Mouse (Mus musculus) limb, embryonic 11.5 days (tissue): ENCODE data around the gene Snx3. TPM values are rescaled to one million over a fixed set of nuclear protein-coding genes. Genes with fewer than 3 reads are reported as not detected.
A peak's percentile ranks its signal among the peaks of the same experiment; 100 is the strongest.

Source experiments
- ATAC-seq: fragments of 200-750 bp; cut with Nextera tagmentation; 2 replicates; pipeline ENCODE4 v1.8.0; 2017; ENCODE audit warnings: low read depth; ENCODE audit not compliant: insufficient number of reproducible peaks, low FRiP score, low TSS enrichment
- DNase-seq: peaks from one replicate; pipeline ENCODE4 v3.0.0-alpha.2; 2015; ENCODE audit warnings: low spot score
- H3K27ac ChIP-seq: fragments of 300-500 bp; sonication (generic); replicated peaks from 2 replicates; pipeline ENCODE4 v1.5.1; 2014; ENCODE audit warnings: low read depth, mild to moderate bottlenecking, low read length
- H3K27me3 ChIP-seq: fragments of 300-500 bp; sonication (generic); 2 replicates; pipeline ENCODE4 v1.6.1; 2014; ENCODE audit warnings: mild to moderate bottlenecking, low read length, mixed read lengths; ENCODE audit not compliant: control insufficient read depth, insufficient read depth
- H3K36me3 ChIP-seq: fragments of 300-500 bp; sonication (generic); 2 replicates; pipeline ENCODE4 v1.6.1; 2014; ENCODE audit warnings: mild to moderate bottlenecking, low read length, moderate library complexity, mixed read lengths; ENCODE audit not compliant: control insufficient read depth, insufficient read depth
- H3K4me1 ChIP-seq: fragments of 300-500 bp; sonication (generic); 2 replicates; pipeline ENCODE4 v1.6.1; 2014; ENCODE audit warnings: low read length, mixed read lengths; ENCODE audit not compliant: control insufficient read depth, insufficient read depth
- H3K4me2 ChIP-seq: fragments of 300-500 bp; sonication (generic); 2 replicates; pipeline ENCODE4 v1.6.1; 2014; ENCODE audit warnings: low read depth, mild to moderate bottlenecking, moderate library complexity; ENCODE audit not compliant: severe bottlenecking
- H3K4me3 ChIP-seq: fragments of 300-500 bp; sonication (generic); 2 replicates; pipeline ENCODE4 v1.5.1; 2014; ENCODE audit warnings: low read depth, low read length
- H3K9ac ChIP-seq: fragments of 300-500 bp; sonication (generic); 2 replicates; pipeline ENCODE4 v1.6.1; 2014; ENCODE audit warnings: mild to moderate bottlenecking, low read length
- H3K9me3 ChIP-seq: fragments of 300-500 bp; sonication (generic); 2 replicates; pipeline ENCODE4 v1.6.1; 2016; ENCODE audit warnings: low read length; ENCODE audit not compliant: control insufficient read depth
- WGBS: fragments of 180-500 bp; shearing (Covaris S2); extraction: QIAGEN DNeasy Blood & Tissue Kit; methylation state at CpG from one replicate; pipeline ENCODE4 v1.1.7; 2014; 5-methylcytosine and 5-hydroxymethylcytosine counted together
- polyA plus RNA-seq: library from polyadenylated mRNA; unstranded; fragments of >200 nt; fragmentation: Nextera tagmentation; extraction: Ambion mirVana; gene quantifications from 2 replicates; pipeline ENCODE4 v1.2.1, GENCODE M21; 2014

Gene Snx3
- polyA plus RNA-seq, 1 experiment from 2014 or later = 248 TPM

GRCm38 (mm10) chr10:42476774-42477475 is 24.9 kb upstream of the Snx3 start:
- WGBS = 96% methylated on average over 10 of the region's 10 CpGs
- Histone ChIP-seq H3K36me3 (no peaks in the 10 kb centered on the region), H3K27me3 (no peaks in the 10 kb centered on the region), H3K4me2 (no peak overlapping the region), H3K4me1 (peaks cover 4% of the 10 kb centered on the region; the same call in 1 of the 2 replicates), H3K27ac (no peak overlapping the region), H3K9me3 (no peaks in the 10 kb centered on the region), H3K4me3 (no peak overlapping the region), H3K9ac (no peak overlapping the region)
- no peak for ATAC-seq
- no peak for DNase-seq

- Histone ChIP-seq H3K36me3 (no peaks in the 10 kb centered on the region), H3K27ac (peak overlapping the region; percentile 68), H3K4me2 (peak overlapping the region; percentile 83), H3K4me1 (peaks cover 4% of the 10 kb centered on the region; the same call in 1 of the 2 replicates), H3K9ac (peak overlapping the region; percentile 71), H3K4me3 (peak overlapping the region; percentile 54), H3K27me3 (no peaks in the 10 kb centered on the region), H3K9me3 (no peaks in the 10 kb centered on the region)
- WGBS = 13% methylated on average over 25 of the region's 25 CpGs
- ATAC-seq (peak; percentile 32; the same call in 1 of the 2 replicates), DNase-seq (no peak)
These were observed 24.1 kb upstream of the Snx3 start for GRCm38 (mm10) chr10:42477550-42478340.

DNA sequence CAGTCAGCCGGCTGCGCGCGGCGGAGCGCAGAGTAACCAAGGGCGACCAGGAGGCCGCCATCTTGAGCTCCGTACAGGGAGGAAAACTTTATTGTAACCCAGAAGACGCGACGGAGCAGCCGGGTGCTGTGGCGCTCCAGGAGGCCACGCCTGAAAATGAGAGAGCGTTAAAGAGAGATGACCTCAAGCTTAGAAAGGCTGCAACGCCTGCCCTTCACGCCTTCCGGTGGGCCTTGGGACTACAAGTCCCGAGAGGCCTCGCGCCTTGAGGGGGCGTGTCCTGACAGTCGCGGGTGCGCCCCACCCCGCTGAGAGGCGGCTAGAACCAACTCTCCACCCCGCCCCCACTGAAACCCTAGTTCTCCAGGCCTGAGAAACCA is 23.5 kb upstream of the Snx3 start, which contains the start of gene Afg1l:
TSS of gene Afg1l (minus strand) at position 225 of the 380 bp plus-strand sequence.
- Histone ChIP-seq H3K4me3 (peak within 1 kb of the TSS; percentile 54), H3K36me3 (no peaks in the 10 kb centered on the region), H3K4me2 (peak within 1 kb of the TSS; percentile 83), H3K9me3 (no peaks in the 10 kb centered on the region), H3K27ac (peak within 1 kb of the TSS; percentile 68), H3K9ac (peak within 1 kb of the TSS; percentile 71), H3K4me1 (peaks cover 4% of the 10 kb centered on the region; the same call in 1 of the 2 replicates), H3K27me3 (no peaks in the 10 kb centered on the region)
- DNase-seq = peak; percentile 94
- peak; percentile 94 for ATAC-seq
- under 1% methylated on average over 29 of the region's 29 CpGs for WGBS

DNA sequence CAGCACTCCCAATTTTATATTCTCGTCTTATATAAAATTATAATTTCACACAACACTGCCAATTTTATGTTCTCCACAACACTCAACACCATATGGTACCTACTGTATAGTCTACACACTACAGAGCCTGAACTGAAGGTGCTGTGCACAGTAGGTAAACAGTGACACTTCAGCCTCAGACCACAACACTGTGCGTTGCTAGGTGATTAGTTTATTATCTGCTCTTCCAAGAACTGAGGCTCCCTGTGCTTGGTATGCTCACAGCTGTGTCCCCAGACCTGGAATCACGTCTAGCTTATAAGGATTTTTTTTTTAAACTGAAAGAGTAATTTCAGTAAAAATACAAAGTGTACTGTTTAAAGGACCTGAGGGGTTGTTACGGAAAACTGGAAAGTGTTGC is 21.1 kb upstream of the Snx3 start:
- Histone ChIP-seq H3K4me3 (no peak overlapping the region), H3K9ac (no peak overlapping the region), H3K9me3 (no peaks in the 10 kb centered on the region), H3K4me2 (no peak overlapping the region), H3K36me3 (no peaks in the 10 kb centered on the region), H3K27ac (no peak overlapping the region), H3K27me3 (no peaks in the 10 kb centered on the region), H3K4me1 (peaks cover 4% of the 10 kb centered on the region; the same call in 1 of the 2 replicates)
- no peak for DNase-seq
- ATAC-seq = no peak
- 72% methylated on average over 4 of the region's 4 CpGs for WGBS

DNA sequence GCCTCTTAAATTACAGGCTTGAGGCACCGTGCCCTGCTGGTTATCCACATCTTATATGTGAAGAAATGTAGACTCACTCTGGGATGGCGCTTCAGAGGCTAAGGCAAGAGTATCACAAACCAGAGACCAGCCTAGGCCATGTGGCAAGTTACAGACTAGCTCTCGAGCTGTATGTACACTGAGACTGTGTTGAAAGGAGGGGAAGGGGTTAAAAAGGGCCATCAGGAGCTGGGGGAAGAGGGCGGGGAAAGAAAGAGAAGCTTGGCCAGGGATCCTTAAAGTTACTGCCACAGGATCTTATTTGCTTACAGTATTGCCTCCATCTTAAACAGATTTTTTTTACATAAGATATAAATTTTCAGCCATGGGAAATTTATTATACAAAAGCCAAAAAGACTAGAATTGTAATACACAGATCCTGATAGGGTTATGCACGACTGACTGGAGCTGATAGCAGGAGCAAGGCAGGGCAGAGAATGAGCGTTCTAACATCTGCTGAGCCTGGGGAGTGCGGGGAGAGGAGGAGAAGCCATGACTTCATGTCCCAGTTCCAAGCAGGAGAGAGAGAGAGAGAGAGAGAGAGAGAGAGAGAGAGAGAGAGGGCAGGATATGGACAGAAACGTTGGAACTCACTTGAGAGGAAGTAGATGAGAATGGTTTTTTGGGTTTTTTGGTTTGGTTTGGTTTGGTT is 13.1 kb upstream of the Snx3 start:
- Histone ChIP-seq H3K36me3 (no peaks in the 10 kb centered on the region), H3K9ac (no peak overlapping the region), H3K27me3 (no peaks in the 10 kb centered on the region), H3K4me1 (no peaks in the 10 kb centered on the region), H3K4me3 (no peak overlapping the region), H3K27ac (no peak overlapping the region), H3K9me3 (no peaks in the 10 kb centered on the region), H3K4me2 (no peak overlapping the region)
- WGBS = 27% methylated on average over 8 of the region's 8 CpGs
- DNase-seq = peak; percentile 23
- no peak for ATAC-seq

DNA sequence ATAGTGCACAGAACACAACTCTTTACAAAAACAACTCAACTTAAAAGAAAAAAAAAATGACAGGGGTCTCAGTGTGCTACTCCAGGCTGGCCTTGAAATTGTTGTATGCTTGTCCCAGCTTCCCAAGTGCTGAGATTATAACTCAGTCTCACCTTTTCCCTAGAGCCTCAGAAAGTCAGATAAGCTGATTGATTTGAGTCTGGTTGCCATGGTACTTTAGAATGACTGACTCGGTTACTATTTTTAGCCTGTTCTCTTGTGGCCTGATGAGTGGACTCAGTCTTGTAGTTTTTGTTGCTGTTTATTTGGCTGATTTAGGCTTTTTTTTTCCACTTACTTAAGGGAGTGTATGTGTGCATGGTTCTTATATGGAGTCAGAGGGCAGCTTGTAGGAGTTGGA is 10.7 kb upstream of the Snx3 start:
- ATAC-seq (no peak), DNase-seq (no peak)
- WGBS = 68% methylated on average over 1 of the region's 1 CpGs

DNA sequence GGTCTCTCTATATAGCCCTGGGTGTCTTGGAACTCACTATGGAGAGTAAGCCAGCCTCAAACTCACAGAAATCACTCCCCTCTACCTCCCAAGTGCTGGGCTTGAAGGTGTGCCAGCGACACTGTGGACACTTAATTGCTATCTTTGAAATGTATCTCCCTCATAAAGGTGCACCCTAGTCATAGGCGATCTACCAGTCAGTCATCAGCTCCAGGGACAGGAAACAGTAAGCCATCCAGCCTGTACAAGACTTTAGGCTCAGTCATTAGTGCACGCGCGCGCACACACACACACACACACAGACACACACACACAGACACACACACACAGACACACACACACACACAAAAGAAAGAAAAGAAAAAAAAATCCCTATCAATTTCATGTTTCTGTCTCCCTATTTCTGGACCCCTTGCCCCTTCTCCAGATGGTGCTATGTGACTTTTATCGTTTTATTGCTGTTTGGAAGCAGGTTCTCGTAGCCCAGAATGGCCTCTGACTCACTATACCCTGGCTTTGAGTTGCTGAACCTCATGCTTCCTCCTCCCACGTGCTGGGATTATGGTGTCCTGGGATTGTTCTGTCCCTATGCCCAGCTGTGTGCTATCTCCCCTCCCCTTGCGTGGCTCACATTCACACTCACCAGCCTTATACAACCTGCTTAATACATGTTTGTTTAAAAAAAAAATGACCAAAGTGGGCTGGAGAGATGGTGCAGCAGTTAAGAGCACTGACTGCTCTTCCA is 9.6 kb upstream of the Snx3 start:
- no peak overlapping the region for H3K27ac ChIP-seq
- no peak for DNase-seq
- no peak for ATAC-seq
- H3K4me3 ChIP-seq = no peak overlapping the region
- no peaks in the 10 kb centered on the region for H3K4me1 ChIP-seq
- no peaks in the 10 kb centered on the region for H3K36me3 ChIP-seq
- no peak overlapping the region for H3K9ac ChIP-seq
- no peak overlapping the region for H3K4me2 ChIP-seq
- WGBS = 81% methylated on average over 10 of the region's 10 CpGs
- H3K27me3 ChIP-seq = no peaks in the 10 kb centered on the region
- no peaks in the 10 kb centered on the region for H3K9me3 ChIP-seq

More for the DNA sequence above, 10.7 kb upstream of the Snx3 start:
- no peaks in the 10 kb centered on the region for H3K4me1 ChIP-seq
- no peaks in the 10 kb centered on the region for H3K27me3 ChIP-seq
- H3K4me3 ChIP-seq = no peak overlapping the region
- no peak overlapping the region for H3K27ac ChIP-seq
- H3K36me3 ChIP-seq = no peaks in the 10 kb centered on the region
- no peak overlapping the region for H3K4me2 ChIP-seq
- H3K9me3 ChIP-seq = no peaks in the 10 kb centered on the region
- H3K9ac ChIP-seq = no peak overlapping the region

- ATAC-seq = no peak
- Histone ChIP-seq H3K27me3 (no peaks in the 10 kb centered on the region), H3K9ac (no peak overlapping the region), H3K4me3 (no peak overlapping the region), H3K4me2 (no peak overlapping the region), H3K9me3 (no peaks in the 10 kb centered on the region), H3K36me3 (no peaks in the 10 kb centered on the region), H3K27ac (no peak overlapping the region), H3K4me1 (no peaks in the 10 kb centered on the region)
- DNase-seq = no peak
- WGBS = 61% methylated on average over 4 of the region's 4 CpGs
These were observed 8.8 kb upstream of the Snx3 start for GRCm38 (mm10) chr10:42493000-42493399.
